Mouse (Mus musculus) G1E (cell line): ENCODE measurements around the gene Hist1h2bh.

Source experiments
- CTCF ChIP-seq: IDR thresholded peaks from 2 replicates; pipeline ENCODE4 v1.5.1; 2012; ENCODE audit warnings: low read depth, low read length, inconsistent platforms, mixed read lengths
- GATA1 ChIP-seq: IDR thresholded peaks from 2 replicates; pipeline ENCODE4 v1.6.1; 2012; ENCODE audit warnings: borderline replicate concordance, low read length, inconsistent platforms, mixed read lengths
- GATA2 ChIP-seq: IDR thresholded peaks from 2 replicates; pipeline ENCODE4 v1.6.1; 2012; ENCODE audit warnings: low read depth, low read length, inconsistent platforms, borderline replicate concordance
- POLR2AphosphoS5 ChIP-seq: IDR thresholded peaks from 2 replicates; pipeline ENCODE4 v1.6.1; 2012; ENCODE audit warnings: low read depth, low read length, inconsistent platforms; ENCODE audit not compliant: insufficient replicate concordance
- TAL1 ChIP-seq: conservative IDR thresholded peaks from 2 replicates; pipeline ENCODE4 v1.6.1; 2012; ENCODE audit warnings: low read depth, low read length, inconsistent platforms, mixed read lengths

- TF ChIP-seq TAL1 (no peak), CTCF (no peak), POLR2AphosphoS5 (peak; percentile 97), GATA1 (no peak), GATA2 (no peak)
Observed at GRCm38 (mm10) chr13:23585029-23585441, 41.8 kb upstream of the Hist1h2bh start.
